Mouse (Mus musculus): ENCODE results near the gene Zic2. TPM values are rescaled to one million over a fixed set of nuclear protein-coding genes. Genes with fewer than 3 reads are reported as not detected.

Gene Zic2
- total RNA-seq, 2 experiments from 2014 or later, result not detected

- no peak for DNase-seq
- intact Hi-C loops (cut with DNase I), result no loop called here
These were observed 969 bp upstream of the Zic2 start for GRCm38 (mm10) chr14:122474041-122474890.

- DNase-seq, result no peak
- intact Hi-C loops (cut with DNase I), result no loop called here
These were observed 364 bp downstream of the Zic2 start for GRCm38 (mm10) chr14:122475557-122476040.

- DNase-seq, result no peak
- intact Hi-C loops (cut with DNase I), result no loop called here
These were observed 996 bp downstream of the Zic2 start for GRCm38 (mm10) chr14:122476041-122476821.

GRCm38 (mm10) chr14:122476822-122477215 is 1.6 kb downstream of the Zic2 start:
- DNase-seq, result no peak

GRCm38 (mm10) chr14:122477261-122477671 is 2.0 kb downstream of the Zic2 start:
- intact Hi-C loops (cut with DNase I), result no loop called here
- DNase-seq, result no peak

More at GRCm38 (mm10) chr14:122476822-122477215, 1.6 kb downstream of the Zic2 start:
- intact Hi-C loops (cut with DNase I), result no loop called here

- intact Hi-C loops (cut with DNase I), result no loop called here
- DNase-seq, result no peak
These were observed 2.8 kb downstream of the Zic2 start for GRCm38 (mm10) chr14:122477971-122478573.

GRCm38 (mm10) chr14:122478574-122479011 is 3.4 kb downstream of the Zic2 start:
- DNase-seq, result no peak
- intact Hi-C loops (cut with DNase I), result no loop called here

- DNase-seq, result no peak
These were observed 4.3 kb downstream of the Zic2 start for GRCm38 (mm10) chr14:122479461-122480109.

GRCm38 (mm10) chr14:122480355-122480754 is 5.1 kb downstream of the Zic2 start:
- intact Hi-C loops (cut with DNase I), result no loop called here
- no peak for DNase-seq

More at GRCm38 (mm10) chr14:122479461-122480109, 4.3 kb downstream of the Zic2 start:
- intact Hi-C loops (cut with DNase I), result no loop called here

- intact Hi-C loops (cut with DNase I), result no loop called here
- DNase-seq, result no peak
These were observed 5.9 kb downstream of the Zic2 start for GRCm38 (mm10) chr14:122481181-122481580.

- intact Hi-C loops (cut with DNase I), result no loop called here
- no peak for DNase-seq
These were observed 7.1 kb downstream of the Zic2 start for GRCm38 (mm10) chr14:122482081-122483023.

GRCm38 (mm10) chr14:122483024-122483385 is 7.8 kb downstream of the Zic2 start:
- intact Hi-C loops (cut with DNase I), result no loop called here
- no peak for DNase-seq

- intact Hi-C loops (cut with DNase I), result no loop called here
- DNase-seq, result no peak
These were observed 8.6 kb downstream of the Zic2 start for GRCm38 (mm10) chr14:122483556-122484421.

GRCm38 (mm10) chr14:122484458-122484843 is 9.2 kb downstream of the Zic2 start:
- intact Hi-C loops (cut with DNase I), result no loop called here
- no peak for DNase-seq

- DNase-seq, result no peak
- intact Hi-C loops (cut with DNase I), result no loop called here
These were observed 9.8 kb downstream of the Zic2 start for GRCm38 (mm10) chr14:122484844-122485551.

- intact Hi-C loops (cut with DNase I), result no loop called here
- DNase-seq, result no peak
These were observed 10.5 kb downstream of the Zic2 start for GRCm38 (mm10) chr14:122485635-122486181.

GRCm38 (mm10) chr14:122486611-122487010 is 11.4 kb downstream of the Zic2 start:
- no peak for DNase-seq
- intact Hi-C loops (cut with DNase I), result no loop called here

Measured in gastrocnemius, postnatal 36 days (tissue).